Mouse (Mus musculus) erythroblast, embryonic 14.5 days (primary cell): Measurements from ENCODE around the gene Homer2.

Experiments used
- GATA1 ChIP-seq: IDR thresholded peaks from 2 replicates; pipeline ENCODE4 v1.6.1; 2012; ENCODE audit warnings: low read length, inconsistent platforms, mixed read lengths
- TAL1 ChIP-seq: IDR thresholded peaks from 3 replicates; pipeline ENCODE4 v1.6.1; 2012; ENCODE audit warnings: low read length, inconsistent platforms, mixed read lengths

DNA sequence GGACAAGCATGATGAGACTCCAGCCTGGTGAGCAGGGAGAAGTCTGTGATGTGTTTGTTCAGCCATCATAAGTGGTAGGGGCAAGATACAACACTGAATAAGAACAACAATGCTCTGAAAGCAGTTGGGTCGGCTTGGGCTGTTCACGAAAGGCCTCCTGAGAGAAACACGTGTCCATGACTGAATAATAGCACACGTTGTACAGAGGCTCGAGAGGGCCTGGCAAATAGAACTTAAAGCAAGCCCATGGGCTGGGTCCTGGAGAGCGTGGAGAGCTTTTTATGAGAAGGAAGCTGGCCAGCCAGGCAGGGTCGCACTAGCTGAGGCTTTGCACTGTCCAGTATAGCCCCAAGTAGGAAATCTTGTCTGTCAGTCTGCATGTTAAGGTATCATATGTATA is 128.9 kb downstream of the Homer2 start:
- TF ChIP-seq GATA1, result no peak
- no peak for TF ChIP-seq TAL1
